Mouse (Mus musculus) liver, adult 2 months (tissue): Measurements from ENCODE around the gene Cenpp.

ENCODE experiments used
- CTCF ChIP-seq: fragments of 200-500 bp; IDR thresholded peaks from 2 replicates; pipeline ENCODE4 v1.5.1; 2011; ENCODE audit warnings: low read depth, low read length, control low read depth
- POLR2A ChIP-seq: fragments of 200-500 bp; IDR thresholded peaks from 2 replicates; pipeline ENCODE4 v1.6.1; 2011; ENCODE audit warnings: low read length, control low read depth; ENCODE audit not compliant: insufficient read depth; ENCODE audit errors: extremely low read depth

DNA sequence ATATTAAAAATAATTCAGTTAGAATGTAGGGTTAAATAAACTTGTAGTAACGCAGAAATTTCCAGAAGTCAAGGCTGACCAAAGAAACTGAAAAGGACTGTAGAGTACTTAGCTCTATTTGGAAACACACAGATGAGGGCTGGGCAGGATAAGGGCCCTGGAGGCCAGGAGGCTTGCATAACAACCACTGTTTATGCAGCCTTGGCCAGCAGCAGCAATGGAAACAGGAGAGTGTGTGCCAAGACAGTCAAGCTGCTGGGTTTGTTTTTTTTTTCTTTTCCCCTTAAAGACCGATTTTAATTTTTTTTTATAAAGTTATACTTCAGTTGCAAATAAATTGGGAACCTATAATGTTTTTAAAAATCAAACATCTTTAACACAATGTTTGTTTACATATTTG, 172.5 kb downstream of the Cenpp start:
- no peak for TF ChIP-seq CTCF
- no peak for TF ChIP-seq POLR2A
